Mouse (Mus musculus): ENCODE data around the gene Rpl23a. TPM values are rescaled to one million over a fixed set of nuclear protein-coding genes. Genes with fewer than 3 reads are reported as not detected.
A peak's percentile ranks its signal among the peaks of the same experiment; 100 is the strongest.

The Rpl23a gene
- polyA plus RNA-seq, 1 experiment from 2014 or later: 743 TPM

GRCm38 (mm10) chr11:78163681-78164603 lies 19.4 kb downstream of the Rpl23a start:
- peak overlapping the region; percentile 94 for H3K9ac ChIP-seq
- peaks cover 44% of the 10 kb centered on the region for H3K4me1 ChIP-seq (replicated peaks)
- peak overlapping the region; percentile 63 for H3K4me2 ChIP-seq
- peak overlapping the region; percentile 94 for H3K27ac ChIP-seq (replicated peaks)
- H3K27me3 ChIP-seq: no peaks in the 10 kb centered on the region
- H3K36me3 ChIP-seq: peaks cover 20% of the 10 kb centered on the region
- WGBS: 0% methylated on average over 22 of the region's 22 CpGs
- ATAC-seq (ENCODE audit: low FRiP score, low read depth): peak; percentile 28
- H3K9me3 ChIP-seq: no peaks in the 10 kb centered on the region
- peak overlapping the region; percentile 80 for H3K4me3 ChIP-seq

DNA sequence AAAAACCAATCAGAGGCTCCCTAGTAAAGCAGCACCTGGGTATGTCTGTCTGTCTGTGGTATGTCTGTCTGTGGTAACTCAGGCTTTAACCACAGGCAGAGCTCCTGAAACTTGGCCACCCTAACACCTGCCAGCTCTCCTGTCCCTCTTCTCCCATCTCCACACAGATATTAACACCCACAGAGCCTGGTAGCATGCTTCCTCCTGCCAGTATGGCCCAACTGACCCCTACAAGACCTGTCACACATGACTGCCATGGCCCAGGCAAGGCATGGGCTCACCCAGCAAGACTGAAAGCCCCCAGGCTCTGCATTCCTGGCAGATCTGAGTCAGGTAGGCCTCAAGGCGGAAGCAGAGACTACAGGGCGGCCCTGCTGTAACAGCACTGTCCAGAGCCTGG lies 20.3 kb downstream of the Rpl23a start:
- H3K4me1 ChIP-seq (replicated peaks): peaks cover 44% of the 10 kb centered on the region

DNA sequence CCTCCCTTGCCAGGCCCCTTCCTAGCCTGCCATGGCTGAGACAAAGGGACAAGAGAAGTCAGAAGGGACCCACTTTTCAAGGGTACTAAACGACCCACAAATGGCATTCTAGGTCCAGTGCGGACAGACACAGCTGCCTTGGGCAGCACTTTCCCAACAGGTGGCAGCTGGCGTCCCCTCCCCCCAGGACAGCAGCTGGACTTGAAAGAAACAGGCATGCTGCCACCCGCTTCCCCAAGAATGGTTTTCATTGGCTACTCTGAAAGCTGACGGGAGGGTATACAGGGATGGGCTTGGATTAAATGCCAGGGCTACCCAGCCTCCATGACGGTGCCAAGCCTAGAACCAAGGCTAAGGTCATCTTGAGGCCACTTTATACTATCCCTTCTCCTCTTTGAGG lies 20.9 kb downstream of the Rpl23a start:
- WGBS: 27% methylated on average over 6 of the region's 6 CpGs
- H3K4me2 ChIP-seq: peak overlapping the region; percentile 63
- no peaks in the 10 kb centered on the region for H3K27me3 ChIP-seq
- H3K36me3 ChIP-seq: peaks cover 34% of the 10 kb centered on the region
- no peaks in the 10 kb centered on the region for H3K9me3 ChIP-seq
- peak overlapping the region; percentile 80 for H3K4me3 ChIP-seq
- peak overlapping the region; percentile 94 for H3K27ac ChIP-seq (replicated peaks)
- peak overlapping the region; percentile 94; the same call in 1 of the 2 replicates for H3K9ac ChIP-seq
- no peak for ATAC-seq (ENCODE audit: low FRiP score, low read depth)
- H3K4me1 ChIP-seq (replicated peaks): peaks cover 46% of the 10 kb centered on the region

More for the DNA sequence above, 20.3 kb downstream of the Rpl23a start:
- Histone ChIP-seq H3K4me3 (peak overlapping the region; percentile 80), H3K4me2 (peak overlapping the region; percentile 63), H3K36me3 (peaks cover 29% of the 10 kb centered on the region), H3K27ac (replicated peaks) (peak overlapping the region; percentile 94), H3K9ac (peak overlapping the region; percentile 94), H3K27me3 (no peaks in the 10 kb centered on the region), H3K9me3 (no peaks in the 10 kb centered on the region)
- no peak for ATAC-seq (ENCODE audit: low FRiP score, low read depth)
- WGBS: 68% methylated on average over 2 of the region's 2 CpGs

DNA sequence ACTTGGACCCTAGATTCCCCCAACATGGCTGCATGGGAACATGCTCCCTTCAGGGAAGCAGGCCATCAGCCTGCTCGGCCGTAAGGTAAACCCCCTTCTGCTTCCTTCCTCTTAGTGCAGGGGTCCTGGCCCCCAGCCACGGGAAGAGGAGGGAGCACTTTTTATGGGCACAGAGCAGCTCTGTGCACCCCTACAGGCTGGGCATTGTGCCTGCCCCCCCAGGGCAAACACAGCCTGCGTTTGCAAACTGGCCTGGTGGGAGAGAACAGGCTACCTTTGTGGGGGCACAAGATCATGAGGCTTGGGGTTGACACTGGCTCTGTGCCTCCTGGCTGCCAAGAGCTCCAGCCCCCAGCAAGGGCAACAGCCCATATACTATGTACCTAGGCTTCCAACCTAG lies 21.4 kb downstream of the Rpl23a start:
- 37% methylated on average over 4 of the region's 4 CpGs for WGBS
- Histone ChIP-seq H3K4me3 (peak overlapping the region; percentile 80; the same call in 1 of the 2 replicates), H3K4me2 (peak overlapping the region; percentile 63), H3K27ac (replicated peaks) (peak overlapping the region; percentile 94), H3K9ac (no peak overlapping the region), H3K27me3 (no peaks in the 10 kb centered on the region), H3K4me1 (replicated peaks) (peaks cover 48% of the 10 kb centered on the region), H3K9me3 (no peaks in the 10 kb centered on the region), H3K36me3 (peaks cover 36% of the 10 kb centered on the region)
- ATAC-seq (ENCODE audit: low FRiP score, low read depth): no peak

GRCm38 (mm10) chr11:78161169-78161568 lies 22.2 kb downstream of the Rpl23a start:
- H3K9ac ChIP-seq: no peak overlapping the region
- peaks cover 51% of the 10 kb centered on the region for H3K4me1 ChIP-seq (replicated peaks)
- no peaks in the 10 kb centered on the region for H3K27me3 ChIP-seq
- peaks cover 36% of the 10 kb centered on the region for H3K36me3 ChIP-seq
- no peak for ATAC-seq (ENCODE audit: low FRiP score, low read depth)
- H3K4me3 ChIP-seq: no peak overlapping the region
- 88% methylated on average over 14 of the region's 14 CpGs for whole genome bisulfite sequencing
- H3K4me2 ChIP-seq: 0 out of 2 replicates have a peak overlapping the region, but pooled peaks have one; percentile 63
- H3K27ac ChIP-seq (replicated peaks): peak overlapping the region; percentile 94; the same call in 1 of the 2 replicates
- no peaks in the 10 kb centered on the region for H3K9me3 ChIP-seq

GRCm38 (mm10) chr11:78160675-78161074 lies 22.7 kb downstream of the Rpl23a start:
- 88% methylated on average over 3 of the region's 3 CpGs for WGBS
- Histone ChIP-seq H3K36me3 (peaks cover 41% of the 10 kb centered on the region), H3K4me3 (no peak overlapping the region), H3K27me3 (no peaks in the 10 kb centered on the region), H3K4me1 (replicated peaks) (peaks cover 47% of the 10 kb centered on the region), H3K27ac (replicated peaks) (no peak overlapping the region), H3K9ac (no peak overlapping the region), H3K9me3 (no peaks in the 10 kb centered on the region), H3K4me2 (no peak overlapping the region)
- ATAC-seq (ENCODE audit: low FRiP score, low read depth): no peak

- Histone ChIP-seq H3K4me2 (no peak overlapping the region), H3K4me3 (no peak overlapping the region), H3K9ac (no peak overlapping the region), H3K27ac (replicated peaks) (0 out of 2 replicates have a peak overlapping the region, but pooled peaks have one; percentile 18), H3K36me3 (peaks cover 43% of the 10 kb centered on the region), H3K27me3 (no peaks in the 10 kb centered on the region), H3K9me3 (no peaks in the 10 kb centered on the region), H3K4me1 (replicated peaks) (peaks cover 49% of the 10 kb centered on the region)
- 90% methylated on average over 18 of the region's 18 CpGs for WGBS
- ATAC-seq (ENCODE audit: low FRiP score, low read depth): no peak
These were observed 23.2 kb downstream of the Rpl23a start for GRCm38 (mm10) chr11:78160171-78160570.

DNA sequence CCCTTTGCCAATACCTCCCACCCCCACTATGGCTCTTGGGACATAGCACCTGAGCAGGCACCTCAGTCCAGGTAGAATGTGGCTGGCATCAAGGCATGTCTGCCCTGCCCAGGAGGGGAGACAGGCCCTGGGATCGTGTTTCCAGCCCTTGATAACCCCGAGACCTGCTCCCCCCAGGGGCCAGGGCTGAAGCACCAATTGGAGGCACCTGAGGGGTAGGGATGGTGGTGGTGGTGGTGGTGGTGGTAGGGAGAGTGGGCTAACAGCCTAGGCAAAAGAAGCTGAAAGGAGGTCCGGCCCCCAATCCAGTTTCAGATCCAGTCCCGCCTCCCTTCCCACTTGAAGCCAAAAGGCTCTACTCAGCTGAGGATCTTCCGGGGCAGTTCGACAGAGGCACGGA lies 23.8 kb downstream of the Rpl23a start:
- H3K4me1 ChIP-seq (replicated peaks): peaks cover 55% of the 10 kb centered on the region
- H3K27me3 ChIP-seq: no peaks in the 10 kb centered on the region
- H3K4me2 ChIP-seq: no peak overlapping the region
- no peak for ATAC-seq (ENCODE audit: low FRiP score, low read depth)
- H3K9me3 ChIP-seq: no peaks in the 10 kb centered on the region
- WGBS: 87% methylated on average over 7 of the region's 7 CpGs
- H3K27ac ChIP-seq (replicated peaks): 0 out of 2 replicates have a peak overlapping the region, but pooled peaks have one; percentile 18
- no peak overlapping the region for H3K9ac ChIP-seq
- peaks cover 47% of the 10 kb centered on the region for H3K36me3 ChIP-seq
- no peak overlapping the region for H3K4me3 ChIP-seq

GRCm38 (mm10) chr11:78159096-78159495 lies 24.3 kb downstream of the Rpl23a start:
- 23% methylated on average over 2 of the region's 2 CpGs for WGBS
- peaks cover 59% of the 10 kb centered on the region for H3K4me1 ChIP-seq (replicated peaks)

DNA sequence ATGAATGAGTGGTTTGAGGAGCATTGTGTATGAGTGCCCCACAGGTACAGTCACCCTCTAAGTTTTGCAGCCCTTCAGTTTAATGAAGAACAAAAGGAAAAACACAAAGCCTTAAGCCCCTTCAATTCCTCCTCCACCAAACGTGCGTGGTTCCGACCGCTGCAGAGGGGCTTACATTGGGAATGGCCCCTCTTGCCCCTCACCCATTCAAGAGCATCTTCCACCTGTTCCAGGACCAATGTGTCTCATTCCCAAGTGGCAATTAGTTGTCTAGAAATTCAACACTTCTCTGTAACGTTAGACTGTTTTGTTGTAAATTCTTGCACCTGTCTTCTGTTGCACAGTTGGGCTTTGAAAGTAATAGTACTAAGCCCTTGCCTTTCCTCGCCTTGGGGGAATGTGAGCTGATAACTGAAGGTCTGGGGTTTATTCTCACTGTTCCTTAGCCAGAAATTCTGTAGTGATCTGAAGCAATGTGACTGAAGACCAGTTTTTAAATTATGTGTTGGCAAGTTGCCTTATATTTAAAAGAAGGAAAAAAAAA lies 27.2 kb downstream of the Rpl23a start:
- peaks cover 55% of the 10 kb centered on the region for H3K4me1 ChIP-seq (replicated peaks)
- H3K9ac ChIP-seq: no peak overlapping the region

More at GRCm38 (mm10) chr11:78159096-78159495, 24.3 kb downstream of the Rpl23a start:
- H3K9ac ChIP-seq: no peak overlapping the region
- H3K4me3 ChIP-seq: no peak overlapping the region
- 0 out of 2 replicates have a peak overlapping the region, but pooled peaks have one; percentile 18 for H3K27ac ChIP-seq (replicated peaks)
- peaks cover 52% of the 10 kb centered on the region for H3K36me3 ChIP-seq
- ATAC-seq (ENCODE audit: low FRiP score, low read depth): peak; percentile 28; the same call in 1 of the 2 replicates
- no peak overlapping the region for H3K4me2 ChIP-seq
- no peaks in the 10 kb centered on the region for H3K9me3 ChIP-seq
- no peaks in the 10 kb centered on the region for H3K27me3 ChIP-seq

DNA sequence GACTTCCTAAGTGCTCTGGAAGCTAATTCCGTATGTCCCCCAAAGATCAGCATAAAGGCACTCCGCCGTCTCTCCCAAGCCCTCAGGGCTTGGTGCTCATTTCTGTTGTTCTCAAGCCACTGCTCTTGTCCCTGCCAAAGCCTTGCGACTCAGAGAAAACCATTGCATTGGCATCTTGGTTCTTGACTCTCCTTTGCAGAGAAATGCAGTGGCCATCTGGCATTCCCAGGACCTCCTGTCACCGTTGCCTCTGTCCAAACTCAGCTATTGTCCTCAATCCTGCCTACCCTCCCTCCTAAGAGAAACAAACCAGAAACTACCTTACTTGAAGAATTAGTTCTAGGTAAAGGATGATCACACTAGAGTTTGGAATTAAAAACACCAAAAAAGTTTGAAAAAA lies 27.7 kb downstream of the Rpl23a start:
- H3K4me2 ChIP-seq: no peak overlapping the region
- peaks cover 52% of the 10 kb centered on the region for H3K4me1 ChIP-seq (replicated peaks)
- no peaks in the 10 kb centered on the region for H3K9me3 ChIP-seq
- no peak overlapping the region for H3K9ac ChIP-seq
- H3K36me3 ChIP-seq: peaks cover 58% of the 10 kb centered on the region
- WGBS: 63% methylated on average over 5 of the region's 5 CpGs
- no peak for ATAC-seq (ENCODE audit: low FRiP score, low read depth)
- H3K4me3 ChIP-seq: no peak overlapping the region
- no peaks in the 10 kb centered on the region for H3K27me3 ChIP-seq
- peak overlapping the region; percentile 43; the same call in 1 of the 2 replicates for H3K27ac ChIP-seq (replicated peaks)

More for the DNA sequence above, 27.2 kb downstream of the Rpl23a start:
- no peak for ATAC-seq (ENCODE audit: low FRiP score, low read depth)
- H3K9me3 ChIP-seq: no peaks in the 10 kb centered on the region
- WGBS: 78% methylated on average over 6 of the region's 6 CpGs
- no peak overlapping the region for H3K4me3 ChIP-seq
- no peaks in the 10 kb centered on the region for H3K27me3 ChIP-seq
- peak overlapping the region; percentile 36 for H3K27ac ChIP-seq (replicated peaks)
- H3K4me2 ChIP-seq: no peak overlapping the region
- H3K36me3 ChIP-seq: peaks cover 56% of the 10 kb centered on the region

DNA sequence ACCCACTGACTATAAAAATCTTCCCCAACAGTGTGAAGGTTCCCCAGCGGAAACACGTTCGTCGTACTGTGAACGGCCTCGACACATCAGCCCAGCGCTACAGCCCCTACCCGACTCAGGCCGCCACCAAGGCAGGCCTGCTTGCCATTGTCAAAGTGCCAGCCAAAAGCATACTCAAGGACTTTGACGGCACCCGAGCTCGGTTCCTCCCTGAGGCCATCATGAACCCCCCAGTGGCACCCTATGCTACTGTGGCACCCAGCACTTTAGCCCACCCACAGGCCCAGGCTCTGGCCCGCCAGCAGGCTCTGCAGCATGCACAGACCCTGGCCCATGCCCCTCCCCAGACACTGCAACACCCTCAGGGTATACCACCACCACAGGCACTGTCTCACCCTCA lies 29.6 kb downstream of the Rpl23a start:
- H3K4me3 ChIP-seq: no peak overlapping the region
- no peaks in the 10 kb centered on the region for H3K27me3 ChIP-seq
- no peak overlapping the region for H3K4me2 ChIP-seq
- H3K27ac ChIP-seq (replicated peaks): peak overlapping the region; percentile 85
- WGBS: 61% methylated on average over 13 of the region's 13 CpGs
- no peaks in the 10 kb centered on the region for H3K9me3 ChIP-seq
- peaks cover 53% of the 10 kb centered on the region for H3K36me3 ChIP-seq
- ATAC-seq (ENCODE audit: low FRiP score, low read depth): 0 out of 2 replicates have a peak, but pooled peaks have one; percentile 13
- H3K9ac ChIP-seq: peak overlapping the region; percentile 6; the same call in 1 of the 2 replicates
- H3K4me1 ChIP-seq (replicated peaks): peaks cover 47% of the 10 kb centered on the region

Data from hindbrain, embryonic 15.5 days (tissue).